Mouse (Mus musculus) brain, embryonic 14.5 days (tissue): ENCODE measurements around the gene Mpc2.

Experiments used
- CTCF ChIP-seq: fragments of 200-500 bp; IDR thresholded peaks from 2 replicates; pipeline ENCODE4 v1.5.1; 2012; ENCODE audit warnings: inconsistent platforms, mild to moderate bottlenecking, moderate library complexity, borderline replicate concordance; ENCODE audit not compliant: insufficient read depth, insufficient read length; ENCODE audit errors: extremely low read depth
- POLR2A ChIP-seq: fragments of 200-500 bp; IDR thresholded peaks from 2 replicates; pipeline ENCODE4 v1.6.1; 2012; ENCODE audit warnings: mild to moderate bottlenecking, inconsistent platforms, borderline replicate concordance; ENCODE audit not compliant: poor library complexity, insufficient read depth, insufficient read length, severe bottlenecking; ENCODE audit errors: extremely low read depth

DNA sequence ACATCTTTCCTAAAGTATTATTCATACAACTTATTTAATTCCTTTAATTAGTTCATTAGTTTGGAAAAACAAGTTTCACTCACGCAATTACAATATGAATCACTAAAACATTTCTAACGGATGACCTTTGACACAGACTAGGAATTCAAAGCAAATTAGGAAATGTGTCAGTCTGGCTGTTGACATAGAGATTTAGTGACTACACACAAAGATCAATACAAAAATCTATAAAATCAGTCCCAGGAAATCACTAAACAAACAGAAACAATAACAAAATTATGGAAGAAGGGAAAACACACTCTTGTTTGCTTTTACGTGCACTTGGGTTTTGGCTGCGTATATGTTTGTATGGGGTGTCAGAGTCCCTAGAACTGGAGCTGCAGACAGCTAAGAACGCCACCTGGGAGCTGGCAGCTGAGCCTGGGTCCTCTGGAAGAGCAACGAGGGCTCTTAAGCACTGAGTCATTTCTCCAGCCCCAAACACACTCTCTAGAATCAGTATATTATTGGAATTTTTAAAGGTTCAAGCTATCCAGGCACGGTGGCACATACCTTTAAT, 39.0 kb upstream of the Mpc2 start:
- TF ChIP-seq CTCF: no peak
- no peak for TF ChIP-seq POLR2A
